ENCODE assay signal across 7 mouse cellular contexts in genomic region chr14:34312339-34313048, GRCm38 (mm10). TPM values are rescaled to one million over a fixed set of nuclear protein-coding genes. Genes with fewer than 3 reads are reported as not detected.
DNase-seq lines count a peak whose midpoint lies in the region; ATAC-seq and TF ChIP-seq lines count a peak whose summit lies in the region.

No protein-coding gene starts in this region.

- H3ac ChIP-seq in C2C12 (ENCODE audit: control insufficient read depth, insufficient read length, low read depth) = peak overlapping the region; percentile 20

- DNase-seq in G1E (ENCODE audit: low spot score) = no peak
- DNase-seq in gastrocnemius, postnatal 10 days = no peak
- DNase-seq in urinary bladder, adult 2 months (ENCODE audit: low spot score) = no peak
- no peak for DNase-seq in ovary, postnatal 36 days (ENCODE audit: low spot score)

- WGBS in hindbrain, embryonic 12.5 days = 16% methylated on average over 5 of the region's 6 CpGs
- WGBS in liver, embryonic 15.5 days (ENCODE audit: insufficient replicate concordance) = 25% methylated on average over 6 of the region's 6 CpGs

- H3K4me2 ChIP-seq in hindbrain, embryonic 12.5 days (replicated peaks) = peak overlapping the region; percentile 65
- H3K4me2 ChIP-seq in liver, embryonic 15.5 days = peak overlapping the region; percentile 98

- no peak overlapping the region for H3K27ac ChIP-seq in hindbrain, embryonic 12.5 days
- H3K27ac ChIP-seq in liver, embryonic 15.5 days (replicated peaks) = 0 out of 2 replicates have a peak overlapping the region, but pooled peaks have one; percentile 25

- H3K79me2 ChIP-seq in C2C12 (ENCODE audit: control insufficient read depth, insufficient read depth) = peaks cover 72% of the 10 kb centered on the region

- peak overlapping the region; percentile 49 for H3K9ac ChIP-seq in hindbrain, embryonic 12.5 days
- H3K9ac ChIP-seq in liver, embryonic 15.5 days = 0 out of 2 replicates have a peak overlapping the region, but pooled peaks have one; percentile 35

- H3K4me3 ChIP-seq in C2C12 (ENCODE audit: insufficient read depth, poor library complexity, severe bottlenecking) = peak overlapping the region; percentile 64
- H3K4me3 ChIP-seq in G1E (ENCODE audit: low read depth, low read length) = peak overlapping the region; percentile 11; the same call in 1 of the 2 replicates
- H3K4me3 ChIP-seq in hindbrain, embryonic 12.5 days = peak overlapping the region; percentile 96
- H3K4me3 ChIP-seq in liver, embryonic 15.5 days (replicated peaks) = peak overlapping the region; percentile 79

- no peaks in the 10 kb centered on the region for H3K27me3 ChIP-seq in C2C12 (ENCODE audit: control insufficient read depth, insufficient read depth, insufficient read length)
- H3K27me3 ChIP-seq in G1E (ENCODE audit: insufficient read depth, low read length) = no peaks in the 10 kb centered on the region
- H3K27me3 ChIP-seq in hindbrain, embryonic 12.5 days = no peaks in the 10 kb centered on the region
- H3K27me3 ChIP-seq in liver, embryonic 15.5 days = 0 out of 2 replicates have a peak, but pooled peaks cover 8% of the 10 kb centered on the region

- TF ChIP-seq CTCF in C2C12 (IDR thresholded peaks at IDR 0.05; ENCODE audit: control insufficient read depth, insufficient read depth, insufficient read length) (no peak), G1E (IDR thresholded peaks at IDR 0.05; ENCODE audit: low read depth, low read length) (no peak)

- peaks cover 40% of the 10 kb centered on the region for H3K4me1 ChIP-seq in G1E (ENCODE audit: insufficient read depth, low read depth, low read length)
- H3K4me1 ChIP-seq in hindbrain, embryonic 12.5 days = peaks cover 22% of the 10 kb centered on the region
- H3K4me1 ChIP-seq in liver, embryonic 15.5 days (replicated peaks) = peaks cover 21% of the 10 kb centered on the region

- peaks cover 62% of the 10 kb centered on the region for H3K79me3 ChIP-seq in C2C12 (ENCODE audit: low read depth)

- ATAC-seq in G1E (ENCODE audit: extremely low read depth, insufficient number of reproducible peaks, low FRiP score, poor library complexity, severe bottlenecking) = no peak
- no peak for ATAC-seq in hindbrain, embryonic 12.5 days (ENCODE audit: low FRiP score)
- ATAC-seq in liver, embryonic 15.5 days (ENCODE audit: insufficient read depth) = no peak

- no peaks in the 10 kb centered on the region for H3K9me3 ChIP-seq in G1E (replicated peaks)
- H3K9me3 ChIP-seq in hindbrain, embryonic 12.5 days (replicated peaks) = no peaks in the 10 kb centered on the region
- H3K9me3 ChIP-seq in liver, embryonic 15.5 days (replicated peaks) = no peaks in the 10 kb centered on the region

- H3K36me3 ChIP-seq in C2C12 (ENCODE audit: control insufficient read depth, insufficient read depth) (peaks cover 14% of the 10 kb centered on the region), G1E (replicated peaks) (peaks cover 21% of the 10 kb centered on the region)
- no peaks in the 10 kb centered on the region for H3K36me3 ChIP-seq in hindbrain, embryonic 12.5 days
- 0 out of 2 replicates have a peak, but pooled peaks cover 3% of the 10 kb centered on the region for H3K36me3 ChIP-seq in liver, embryonic 15.5 days (replicated peaks)

TF ChIP-seq in C2C12, 6 proteins besides CTCF, POLR2A, EP300 and RAD21:
- no peak for TF ChIP-seq MYOD1 (IDR thresholded peaks at IDR 0.05; ENCODE audit: control insufficient read depth, insufficient read length, low read depth)

RNA-seq across cellular contexts. Expression of gene Glud1, which starts 2.0 kb away (rescaled TPM):
- polyA plus RNA-seq in C2C12 (2012; fragmentation: generic; extraction: Trizol) = 136 TPM
- 92.0 and 118 TPM in 2 replicates for total RNA-seq in G1E (2014; fragmentation: Nextera tagmentation)
- 83.9 and 109 TPM in 2 replicates for total RNA-seq in G1E (2017)
- 45.9 and 61.4 TPM in 2 replicates for polyA plus RNA-seq in G1E (2012)
- polyA plus RNA-seq in hindbrain, embryonic 12.5 days (2016; fragmentation: Nextera tagmentation; extraction: Ambion mirVana) = 97.7 and 110 TPM in 2 replicates
- 142 and 159 TPM in 2 replicates for polyA plus RNA-seq in liver, embryonic 15.5 days (2015; fragmentation: Nextera tagmentation; extraction: Ambion mirVana)
- total RNA-seq in gastrocnemius, postnatal 10 days (2021) = 100 to 1,000 TPM; 116 to 120 TPM
- polyA plus RNA-seq in urinary bladder, adult 2 months (2012; rRNA removed) = 115 and 123 TPM in 2 replicates

RNA-seq across cellular contexts. Expression of gene Shld2, which starts 2.2 kb away (rescaled TPM):
- polyA plus RNA-seq in C2C12 (2012; fragmentation: generic; extraction: Trizol) (2.7 TPM), G1E (2012) (6.2 and 7.9 TPM in 2 replicates)
- total RNA-seq in G1E (2014; fragmentation: Nextera tagmentation) (21.1 and 24.2 TPM in 2 replicates), G1E (2017) (14.6 and 14.8 TPM in 2 replicates)
- 8.5 and 9.4 TPM in 2 replicates for polyA plus RNA-seq in hindbrain, embryonic 12.5 days (2016; fragmentation: Nextera tagmentation; extraction: Ambion mirVana)
- polyA plus RNA-seq in liver, embryonic 15.5 days (2015; fragmentation: Nextera tagmentation; extraction: Ambion mirVana) = 7.1 and 8.4 TPM in 2 replicates
- 1 to 10 TPM; 7.1 to 8.0 TPM for total RNA-seq in gastrocnemius, postnatal 10 days (2021)
- 3.9 and 5.0 TPM in 2 replicates for polyA plus RNA-seq in urinary bladder, adult 2 months (2012; rRNA removed)

RNA-seq across cellular contexts. Expression of gene Fam25c, which starts 42.7 kb away (rescaled TPM):
- polyA plus RNA-seq in C2C12 (2012; fragmentation: generic; extraction: Trizol) (not detected), G1E (2012) (not detected in 2 replicates)
- total RNA-seq in G1E (2014; fragmentation: Nextera tagmentation) (not detected in 2 replicates), G1E (2017) (not detected in 2 replicates)
- not detected in 2 replicates for polyA plus RNA-seq in hindbrain, embryonic 12.5 days (2016; fragmentation: Nextera tagmentation; extraction: Ambion mirVana)
- 0.25 and 0.33 TPM in 2 replicates for polyA plus RNA-seq in liver, embryonic 15.5 days (2015; fragmentation: Nextera tagmentation; extraction: Ambion mirVana)
- not detected for total RNA-seq in gastrocnemius, postnatal 10 days (2021)
- polyA plus RNA-seq in urinary bladder, adult 2 months (2012; rRNA removed) = 714 and 1,004 TPM in 2 replicates

Comparison
In these comparisons a context has a peak if more than half of its experiments do, and no peak if none do; other contexts are left out.
1. H3K4me3 ChIP-seq: peak in every context shown above with its lines; median percentile 96 in hindbrain, embryonic 12.5 days; 79 in liver, embryonic 15.5 days; 64 in C2C12; 11 in G1E.
2. RNA of gene Fam25c, which starts 42.7 kb away (polyA plus RNA-seq): 714 to 1,004 TPM in urinary bladder, adult 2 months; 0.25 to 0.33 TPM in liver, embryonic 15.5 days, not detected in hindbrain, embryonic 12.5 days, not detected in C2C12 (single experiment) and not detected in G1E; every median in the first group is over 100 times any median in the second.